Comparison of ENCODE assay signal across 19 mouse cellular contexts in genomic region chr9:62650764-62651163, GRCm38 (mm10).
"Had no signal": no experiment of that assay in that cellular context is flagged by ENCODE, and none has a peak within 500 bp of the region (broad histone marks: within the 10 kb centered on the region; RNA-seq: fewer than 3 reads in every experiment).

No protein-coding gene starts in this region.

- H3K9me3 ChIP-seq: kidney, embryonic 15.5 days; liver, embryonic 12.5 days; liver, embryonic 15.5 days; lung, embryonic 15.5 days; megakaryocyte, embryonic 14.5 days; midbrain, embryonic 10.5 days; neural tube, embryonic 13.5 days had no signal

- H3K9ac ChIP-seq: kidney, embryonic 15.5 days; liver, embryonic 12.5 days; liver, embryonic 15.5 days; lung, embryonic 15.5 days; neural tube, embryonic 13.5 days had no signal

- H3K27me3 ChIP-seq: kidney, embryonic 15.5 days; liver, embryonic 12.5 days; liver, embryonic 15.5 days; lung, embryonic 15.5 days; neural tube, embryonic 13.5 days had no signal

- H3K4me3 ChIP-seq: kidney, embryonic 15.5 days; liver, embryonic 12.5 days; liver, embryonic 15.5 days; lung, embryonic 15.5 days; megakaryocyte, embryonic 14.5 days; midbrain, embryonic 10.5 days; neural tube, embryonic 13.5 days had no signal

- ATAC-seq: liver, embryonic 12.5 days had no signal

- H3K27ac ChIP-seq: kidney, embryonic 15.5 days; liver, embryonic 12.5 days; liver, embryonic 15.5 days; lung, embryonic 15.5 days; midbrain, embryonic 10.5 days; neural tube, embryonic 13.5 days had no signal

- H3K4me2 ChIP-seq: kidney, embryonic 15.5 days; liver, embryonic 12.5 days; liver, embryonic 15.5 days; lung, embryonic 15.5 days; neural tube, embryonic 13.5 days had no signal

- H3K4me1 ChIP-seq: liver, embryonic 12.5 days; liver, embryonic 15.5 days had no signal

- H3K36me3 ChIP-seq: kidney, embryonic 15.5 days; liver, embryonic 12.5 days; liver, embryonic 15.5 days; lung, embryonic 15.5 days; midbrain, embryonic 10.5 days; neural tube, embryonic 13.5 days had no signal

- DNase-seq: kidney, adult 11 months; kidney, adult 8-10 months; kidney, postnatal 10 days; kidney, postnatal 36 days; left cerebral cortex, postnatal 4 days; liver; lung, adult 18-20 months; lung, postnatal 10 days; lung, postnatal 36 days; midbrain, embryonic 14.5 days; thymus, adult 18-20 months; thymus, postnatal 4 days had no signal
